Mouse (Mus musculus) thymus, adult 18-20 months (tissue): ENCODE measurements at regions not wholly inside any gene's neighbourhood (a gene's known extent, or its start where the extent isn't known, plus 50 kb on each side); places are given as distances from the start of the nearest gene placed in this dataset.
"Not testable (repeated sequence)": the region's sequence is repeated elsewhere in the genome, so short reads cannot be mapped to it uniquely, and the experiment has no call there.

Source experiments
- DNase-seq, 2 experiments: peaks; one replicate each; pipeline ENCODE4 v3.0.0; 2022; ENCODE audit warnings: mixed read lengths in 2 of 2

GRCm38 (mm10) chr10:86636953-86637376 lies 68.3 kb downstream of the Hsp90b1 start:
- DNase-seq, result peak; percentile 82

GRCm38 (mm10) chr10:86636515-86636914 lies 68.8 kb downstream of the Hsp90b1 start:
- DNase-seq, result not testable (repeated sequence)

- DNase-seq, result not testable (repeated sequence)
Measured at GRCm38 (mm10) chr10:86626734-86627133, 78.6 kb downstream of the Hsp90b1 start.

- DNase-seq, result not testable (repeated sequence)
Measured at GRCm38 (mm10) chr10:86617958-86618664, 87.2 kb downstream of the Hsp90b1 start.

DNA sequence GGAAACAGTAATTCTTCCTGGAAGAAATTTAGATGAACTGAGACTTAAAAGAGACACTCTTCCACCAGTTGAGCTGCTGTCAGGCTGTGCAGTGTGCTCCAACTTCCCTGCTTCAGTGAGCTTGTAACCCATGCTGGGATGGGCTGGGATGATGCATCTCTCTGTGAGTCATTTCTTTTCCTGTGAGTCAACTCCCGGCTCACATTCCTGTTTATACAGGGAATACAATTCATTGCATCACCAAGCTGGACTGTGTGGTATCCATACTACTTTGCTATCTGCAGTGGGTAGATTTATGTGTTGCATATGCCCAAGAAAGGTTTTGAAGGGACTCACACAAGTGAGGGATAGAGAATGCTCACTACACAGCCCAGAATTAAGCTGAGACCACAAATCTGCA lies 93.0 kb downstream of the Hsp90b1 start:
- not testable (repeated sequence) for DNase-seq

GRCm38 (mm10) chr10:86610027-86610426 lies 95.3 kb downstream of the Hsp90b1 start:
- not testable (repeated sequence) for DNase-seq

DNA sequence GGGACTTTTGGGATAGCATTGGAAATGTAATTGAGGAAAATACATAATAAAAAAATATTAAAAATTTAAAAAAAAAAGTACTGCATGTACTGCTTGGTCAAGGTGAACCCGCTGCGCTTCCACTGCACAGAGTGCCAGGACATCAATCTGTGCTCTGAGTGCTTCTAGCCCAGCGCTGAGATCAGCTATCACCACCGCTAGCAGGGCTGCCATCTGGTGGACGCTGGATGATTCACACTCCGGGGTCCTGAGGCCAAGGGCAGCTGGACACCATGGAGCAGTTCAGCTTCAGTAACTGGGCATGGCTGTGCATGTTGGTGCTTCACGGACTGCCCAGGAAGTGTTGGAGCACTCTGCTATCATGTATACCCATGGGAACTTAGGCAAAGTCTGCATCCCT lies 102.1 kb upstream of the Syn3 start:
- DNase-seq, result not testable (repeated sequence)

DNA sequence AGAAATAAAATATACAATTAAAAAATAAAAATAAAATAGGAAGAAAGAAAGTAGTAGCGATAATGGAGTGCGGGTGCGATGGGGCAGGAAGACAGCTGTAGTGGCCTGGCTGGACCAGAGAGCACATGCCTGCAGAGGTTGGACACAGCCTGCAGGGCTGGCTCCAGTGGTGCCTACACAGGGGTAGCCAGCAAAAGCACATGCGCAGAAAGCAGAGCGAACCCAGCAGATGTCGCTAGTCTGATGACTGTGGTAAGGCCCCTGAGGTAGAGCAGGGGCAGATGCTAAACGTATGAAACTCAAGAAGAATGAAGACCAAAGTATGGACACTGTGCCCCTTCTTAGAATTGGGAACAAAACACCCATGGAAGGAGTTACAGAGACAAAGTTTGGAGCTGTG lies 101.3 kb upstream of the Syn3 start:
- not testable (repeated sequence) for DNase-seq

- not testable (repeated sequence) for DNase-seq
Measured at GRCm38 (mm10) chr10:86590211-86590610, 91.5 kb upstream of the Syn3 start.

DNA sequence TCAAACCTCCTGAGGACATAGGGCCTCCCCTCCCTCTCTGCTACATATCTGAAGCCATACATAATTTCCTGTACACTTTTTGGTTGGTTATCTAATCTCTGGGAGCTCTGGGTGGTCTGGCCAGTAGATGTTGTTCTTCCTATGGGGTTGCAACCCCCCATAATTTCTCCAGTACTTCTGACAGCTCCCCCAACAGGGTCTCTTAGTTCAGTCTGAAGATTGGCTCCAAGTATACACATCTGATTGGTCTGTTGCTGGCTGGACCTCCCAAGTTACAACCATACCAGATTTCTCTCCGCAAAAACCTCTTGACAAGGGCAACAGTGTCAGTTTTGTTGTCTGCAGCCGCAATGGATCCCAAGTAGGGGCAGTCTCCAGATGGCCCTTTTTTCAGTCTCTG lies 68.2 kb upstream of the Syn3 start:
- not testable (repeated sequence) for DNase-seq

DNA sequence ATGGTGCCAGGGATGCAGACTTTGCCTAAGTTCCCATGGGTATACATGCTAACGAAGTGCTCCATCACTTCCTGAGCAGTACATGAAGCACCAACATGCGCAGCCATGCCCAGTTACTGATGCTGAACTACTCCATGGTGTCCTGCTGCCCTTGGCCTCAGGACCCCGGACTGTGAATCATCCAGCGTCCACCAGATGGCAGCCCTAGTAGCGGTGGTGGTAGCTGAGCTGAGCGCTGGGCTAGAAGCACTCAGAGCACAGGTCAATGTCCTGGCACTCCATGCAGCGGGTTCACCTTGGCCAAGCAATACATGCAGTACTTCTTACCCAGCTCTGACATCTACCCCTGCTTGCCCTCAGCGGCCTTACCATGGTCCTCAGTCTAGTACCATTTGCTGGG lies 57.1 kb upstream of the Syn3 start:
- no peak for DNase-seq
